Mouse (Mus musculus): ENCODE results near the gene Gng8. TPM values are rescaled to one million over a fixed set of nuclear protein-coding genes. Genes with fewer than 3 reads are reported as not detected.
A peak's percentile ranks its signal among the peaks of the same experiment; 100 is the strongest.

Gene Gng8
- total and polyA plus RNA-seq, 3 experiments: not detected

- ATAC-seq (ENCODE audit: extremely low read depth, insufficient number of reproducible peaks, low FRiP score, poor library complexity, severe bottlenecking): no peak
- no peak for DNase-seq (ENCODE audit: low spot score)
- TF ChIP-seq GATA2 (IDR thresholded peaks at IDR 0.05; ENCODE audit: borderline replicate concordance, low read depth, low read length) (no peak), POLR2AphosphoS5 (IDR thresholded peaks at IDR 0.05; ENCODE audit: insufficient replicate concordance, low read depth, low read length) (no peak), GATA1 (IDR thresholded peaks at IDR 0.05; ENCODE audit: borderline replicate concordance, low read length) (no peak), CTCF (IDR thresholded peaks at IDR 0.05; ENCODE audit: low read depth, low read length) (no peak), TAL1 (conservative IDR thresholded peaks at IDR 0.05; ENCODE audit: low read depth, low read length) (no peak)
- Histone ChIP-seq H3K4me3 (ENCODE audit: low read depth, low read length) (peak overlapping the region; percentile 76; the same call in 1 of the 2 replicates), H3K36me3 (replicated peaks) (peaks cover 67% of the 10 kb centered on the region), H3K4me1 (ENCODE audit: insufficient read depth, low read depth, low read length) (peaks cover 56% of the 10 kb centered on the region), H3K9me3 (replicated peaks) (no peaks in the 10 kb centered on the region), H3K27me3 (ENCODE audit: insufficient read depth, low read length) (no peaks in the 10 kb centered on the region)
Observed at GRCm38 (mm10) chr7:16845820-16846167, 45.8 kb upstream of the Gng8 start.

- Histone ChIP-seq H3K4me1 (ENCODE audit: insufficient read depth, low read depth, low read length) (peaks cover 47% of the 10 kb centered on the region), H3K9me3 (replicated peaks) (no peaks in the 10 kb centered on the region), H3K27me3 (ENCODE audit: insufficient read depth, low read length) (no peaks in the 10 kb centered on the region), H3K36me3 (replicated peaks) (peaks cover 61% of the 10 kb centered on the region), H3K4me3 (ENCODE audit: low read depth, low read length) (no peak overlapping the region)
- no peak for ATAC-seq (ENCODE audit: extremely low read depth, insufficient number of reproducible peaks, low FRiP score, poor library complexity, severe bottlenecking)
- no peak for TF ChIP-seq TAL1 (conservative IDR thresholded peaks at IDR 0.05; ENCODE audit: low read depth, low read length)
- TF ChIP-seq GATA2 (IDR thresholded peaks at IDR 0.05; ENCODE audit: borderline replicate concordance, low read depth, low read length): no peak
- no peak for DNase-seq (ENCODE audit: low spot score)
Observed at GRCm38 (mm10) chr7:16846775-16847174, 44.8 kb upstream of the Gng8 start.

- Histone ChIP-seq H3K4me1 (ENCODE audit: insufficient read depth, low read depth, low read length) (peaks cover 39% of the 10 kb centered on the region), H3K9me3 (replicated peaks) (no peaks in the 10 kb centered on the region), H3K36me3 (replicated peaks) (peaks cover 58% of the 10 kb centered on the region), H3K27me3 (ENCODE audit: insufficient read depth, low read length) (no peaks in the 10 kb centered on the region), H3K4me3 (ENCODE audit: low read depth, low read length) (no peak overlapping the region)
- TF ChIP-seq GATA2 (IDR thresholded peaks at IDR 0.05; ENCODE audit: borderline replicate concordance, low read depth, low read length): no peak
- no peak for TF ChIP-seq POLR2AphosphoS5 (IDR thresholded peaks at IDR 0.05; ENCODE audit: insufficient replicate concordance, low read depth, low read length)
- no peak for TF ChIP-seq CTCF (IDR thresholded peaks at IDR 0.05; ENCODE audit: low read depth, low read length)
- no peak for TF ChIP-seq TAL1 (conservative IDR thresholded peaks at IDR 0.05; ENCODE audit: low read depth, low read length)
- no peak for TF ChIP-seq GATA1 (IDR thresholded peaks at IDR 0.05; ENCODE audit: borderline replicate concordance, low read length)
- ATAC-seq (ENCODE audit: extremely low read depth, insufficient number of reproducible peaks, low FRiP score, poor library complexity, severe bottlenecking) (no peak), DNase-seq (ENCODE audit: low spot score) (no peak)
Observed at GRCm38 (mm10) chr7:16847507-16847906, 44.1 kb upstream of the Gng8 start.

- H3K9me3 ChIP-seq (replicated peaks): no peaks in the 10 kb centered on the region
- ATAC-seq (ENCODE audit: extremely low read depth, insufficient number of reproducible peaks, low FRiP score, poor library complexity, severe bottlenecking): no peak
- no peaks in the 10 kb centered on the region for H3K27me3 ChIP-seq (ENCODE audit: insufficient read depth, low read length)
- TF ChIP-seq GATA2 (IDR thresholded peaks at IDR 0.05; ENCODE audit: borderline replicate concordance, low read depth, low read length) (no peak), CTCF (IDR thresholded peaks at IDR 0.05; ENCODE audit: low read depth, low read length) (peak; percentile 53; the same call in 1 of the 2 replicates)
- peaks cover 65% of the 10 kb centered on the region for H3K36me3 ChIP-seq (replicated peaks)
- H3K4me1 ChIP-seq (ENCODE audit: insufficient read depth, low read depth, low read length): peaks cover 33% of the 10 kb centered on the region
- DNase-seq (ENCODE audit: low spot score): no peak
- H3K4me3 ChIP-seq (ENCODE audit: low read depth, low read length): no peak overlapping the region
Observed at GRCm38 (mm10) chr7:16848579-16848978, 43.0 kb upstream of the Gng8 start.

- TF ChIP-seq POLR2AphosphoS5 (IDR thresholded peaks at IDR 0.05; ENCODE audit: insufficient replicate concordance, low read depth, low read length): no peak
- TF ChIP-seq TAL1 (conservative IDR thresholded peaks at IDR 0.05; ENCODE audit: low read depth, low read length): no peak
- TF ChIP-seq GATA2 (IDR thresholded peaks at IDR 0.05; ENCODE audit: borderline replicate concordance, low read depth, low read length): no peak
- no peak for TF ChIP-seq CTCF (IDR thresholded peaks at IDR 0.05; ENCODE audit: low read depth, low read length)
- no peak for TF ChIP-seq GATA1 (IDR thresholded peaks at IDR 0.05; ENCODE audit: borderline replicate concordance, low read length)
- ATAC-seq (ENCODE audit: extremely low read depth, insufficient number of reproducible peaks, low FRiP score, poor library complexity, severe bottlenecking) (no peak), DNase-seq (ENCODE audit: low spot score) (no peak)
- no peaks in the 10 kb centered on the region for H3K9me3 ChIP-seq (replicated peaks)
- H3K27me3 ChIP-seq (ENCODE audit: insufficient read depth, low read length): no peaks in the 10 kb centered on the region
- peaks cover 14% of the 10 kb centered on the region for H3K4me1 ChIP-seq (ENCODE audit: insufficient read depth, low read depth, low read length)
- peaks cover 86% of the 10 kb centered on the region for H3K36me3 ChIP-seq (replicated peaks)
- no peak overlapping the region for H3K4me3 ChIP-seq (ENCODE audit: low read depth, low read length)
Observed at GRCm38 (mm10) chr7:16851636-16852035, 40.0 kb upstream of the Gng8 start.

- DNase-seq (ENCODE audit: low spot score) (no peak), ATAC-seq (ENCODE audit: extremely low read depth, insufficient number of reproducible peaks, low FRiP score, poor library complexity, severe bottlenecking) (no peak)
- Histone ChIP-seq H3K9me3 (replicated peaks) (no peaks in the 10 kb centered on the region), H3K27me3 (ENCODE audit: insufficient read depth, low read length) (no peaks in the 10 kb centered on the region), H3K4me3 (ENCODE audit: low read depth, low read length) (no peak overlapping the region), H3K36me3 (replicated peaks) (peaks cover 84% of the 10 kb centered on the region), H3K4me1 (ENCODE audit: insufficient read depth, low read depth, low read length) (peaks cover 14% of the 10 kb centered on the region)
- TF ChIP-seq GATA1 (IDR thresholded peaks at IDR 0.05; ENCODE audit: borderline replicate concordance, low read length): no peak
- TF ChIP-seq GATA2 (IDR thresholded peaks at IDR 0.05; ENCODE audit: borderline replicate concordance, low read depth, low read length): no peak
- TF ChIP-seq POLR2AphosphoS5 (IDR thresholded peaks at IDR 0.05; ENCODE audit: insufficient replicate concordance, low read depth, low read length): no peak
- no peak for TF ChIP-seq CTCF (IDR thresholded peaks at IDR 0.05; ENCODE audit: low read depth, low read length)
- TF ChIP-seq TAL1 (conservative IDR thresholded peaks at IDR 0.05; ENCODE audit: low read depth, low read length): no peak
Observed at GRCm38 (mm10) chr7:16853302-16853831, 38.2 kb upstream of the Gng8 start.

GRCm38 (mm10) chr7:16858336-16858735 is 33.2 kb upstream of the Gng8 start:
- Histone ChIP-seq H3K4me3 (ENCODE audit: low read depth, low read length) (no peak overlapping the region), H3K9me3 (replicated peaks) (no peaks in the 10 kb centered on the region), H3K4me1 (ENCODE audit: insufficient read depth, low read depth, low read length) (peaks cover 9% of the 10 kb centered on the region; the same call in 1 of the 2 replicates), H3K36me3 (replicated peaks) (peaks cover 76% of the 10 kb centered on the region), H3K27me3 (ENCODE audit: insufficient read depth, low read length) (no peaks in the 10 kb centered on the region)
- DNase-seq (ENCODE audit: low spot score): no peak
- ATAC-seq (ENCODE audit: extremely low read depth, insufficient number of reproducible peaks, low FRiP score, poor library complexity, severe bottlenecking): no peak
- TF ChIP-seq GATA1 (IDR thresholded peaks at IDR 0.05; ENCODE audit: borderline replicate concordance, low read length): no peak
- no peak for TF ChIP-seq TAL1 (conservative IDR thresholded peaks at IDR 0.05; ENCODE audit: low read depth, low read length)
- TF ChIP-seq POLR2AphosphoS5 (IDR thresholded peaks at IDR 0.05; ENCODE audit: insufficient replicate concordance, low read depth, low read length): no peak
- no peak for TF ChIP-seq GATA2 (IDR thresholded peaks at IDR 0.05; ENCODE audit: borderline replicate concordance, low read depth, low read length)
- no peak; the same call in 1 of the 2 replicates for TF ChIP-seq CTCF (IDR thresholded peaks at IDR 0.05; ENCODE audit: low read depth, low read length)

Data from G1E (cell line).